17 mouse cellular contexts compared by ENCODE assay signal in genomic region chr11:31386571-31386970, GRCm38 (mm10). TPM values are rescaled to one million over a fixed set of nuclear protein-coding genes. Genes with fewer than 3 reads are reported as not detected.
A peak's percentile ranks its signal among the peaks of the same experiment; 100 is the strongest.
DNase-seq lines count a peak whose midpoint lies in the region; ATAC-seq and TF ChIP-seq lines count a peak whose summit lies in the region.
"Had no signal": no experiment of that assay in that cellular context is flagged by ENCODE, and none has a peak within 500 bp of the region (broad histone marks: within the 10 kb centered on the region; RNA-seq: fewer than 3 reads in every experiment).

No protein-coding gene starts in this region.

- 0 out of 2 replicates have a peak overlapping the region, but pooled peaks have one; percentile 17 for H3K27ac ChIP-seq in kidney, embryonic 16.5 days (ENCODE audit: low read length)
- H3K27ac ChIP-seq in hindbrain, embryonic 10.5 days: no peak overlapping the region
- no peak overlapping the region for H3K27ac ChIP-seq in midbrain, postnatal 0 days (ENCODE audit: low read depth, low read length)
- H3K27ac ChIP-seq: neural tube, embryonic 15.5 days had no signal

- no peaks in the 10 kb centered on the region for H3K9me3 ChIP-seq in megakaryocyte, embryonic 14.5 days
- H3K9me3 ChIP-seq in kidney, embryonic 16.5 days (ENCODE audit: low read length): no peaks in the 10 kb centered on the region
- H3K9me3 ChIP-seq in hindbrain, embryonic 10.5 days: no peaks in the 10 kb centered on the region
- H3K9me3 ChIP-seq in midbrain, postnatal 0 days (ENCODE audit: low read length): no peaks in the 10 kb centered on the region
- H3K9me3 ChIP-seq: neural tube, embryonic 15.5 days had no signal

- WGBS in kidney, embryonic 16.5 days: 14% methylated on average over 3 of the region's 3 CpGs
- WGBS in hindbrain, embryonic 10.5 days: 77% methylated on average over 3 of the region's 3 CpGs
- 71% methylated on average over 3 of the region's 3 CpGs for WGBS in midbrain, postnatal 0 days

- peak; percentile 11 for DNase-seq in embryo, embryonic 10 days (ENCODE audit: low spot score)
- DNase-seq in embryo, embryonic 11 days: no peak
- no peak for DNase-seq in hindbrain, embryonic 10.5 days (ENCODE audit: low spot score)
- DNase-seq in midbrain, postnatal 0 days (ENCODE audit: low spot score): no peak
- DNase-seq: adrenal gland, postnatal 10 days; cerebellum, postnatal 10 days; gastrocnemius, postnatal 25 days; lung, adult 18-20 months; retina, postnatal 1 day; thymus, postnatal 36 days had no signal

- H3K79me2 ChIP-seq in myocyte (ENCODE audit: control insufficient read depth, insufficient read depth): no peaks in the 10 kb centered on the region

- peaks cover 49% of the 10 kb centered on the region for H3K4me1 ChIP-seq in megakaryocyte, embryonic 14.5 days
- peaks cover 8% of the 10 kb centered on the region; the same call in 1 of the 2 replicates for H3K4me1 ChIP-seq in kidney, embryonic 16.5 days (ENCODE audit: insufficient read depth, low read length)
- H3K4me1 ChIP-seq in hindbrain, embryonic 10.5 days (replicated peaks): no peaks in the 10 kb centered on the region
- no peaks in the 10 kb centered on the region for H3K4me1 ChIP-seq in midbrain, postnatal 0 days (ENCODE audit: insufficient read depth, low read length)
- H3K4me1 ChIP-seq: neural tube, embryonic 15.5 days had no signal

- no peak overlapping the region for H3K4me2 ChIP-seq in kidney, embryonic 16.5 days (replicated peaks; ENCODE audit: low read depth, low read length)
- H3K4me2 ChIP-seq in myocyte (ENCODE audit: low read depth): peak overlapping the region; percentile 37
- no peak overlapping the region for H3K4me2 ChIP-seq in midbrain, postnatal 0 days (ENCODE audit: low read depth, low read length, poor library complexity, severe bottlenecking)
- H3K4me2 ChIP-seq: neural tube, embryonic 15.5 days had no signal

- peak overlapping the region; percentile 66 for H3K4me3 ChIP-seq in megakaryocyte, embryonic 14.5 days (replicated peaks)
- H3K4me3 ChIP-seq in kidney, embryonic 16.5 days (ENCODE audit: low read length): no peak overlapping the region
- no peak overlapping the region for H3K4me3 ChIP-seq in myocyte
- no peak overlapping the region for H3K4me3 ChIP-seq in hindbrain, embryonic 10.5 days
- H3K4me3 ChIP-seq in midbrain, postnatal 0 days (ENCODE audit: low read depth, low read length): no peak overlapping the region
- H3K4me3 ChIP-seq: neural tube, embryonic 15.5 days had no signal

- no peak for ATAC-seq in megakaryocyte, adult 5-6 weeks (ENCODE audit: poor library complexity, severe bottlenecking)
- peak; percentile 87 for ATAC-seq in kidney, embryonic 16.5 days (ENCODE audit: low FRiP score, low TSS enrichment)
- no peak for ATAC-seq in midbrain, postnatal 0 days (ENCODE audit: low FRiP score)
- ATAC-seq: forebrain, embryonic 16.5 days had no signal

- no peak for TF ChIP-seq POLR2A in myocyte (IDR thresholded peaks at IDR 0.05; ENCODE audit: insufficient read length, low read depth)

- no peak overlapping the region for H3K9ac ChIP-seq in kidney, embryonic 16.5 days (replicated peaks; ENCODE audit: low read length)
- no peak overlapping the region for H3K9ac ChIP-seq in midbrain, postnatal 0 days (replicated peaks; ENCODE audit: low read length, poor library complexity, severe bottlenecking)
- H3K9ac ChIP-seq: neural tube, embryonic 15.5 days had no signal

- no peaks in the 10 kb centered on the region for H3K36me3 ChIP-seq in megakaryocyte, embryonic 14.5 days (replicated peaks; ENCODE audit: low read length)
- H3K36me3 ChIP-seq in kidney, embryonic 16.5 days (ENCODE audit: insufficient read depth, low read length): no peaks in the 10 kb centered on the region
- H3K36me3 ChIP-seq in myocyte (ENCODE audit: control insufficient read depth, insufficient read depth): no peaks in the 10 kb centered on the region
- H3K36me3 ChIP-seq in hindbrain, embryonic 10.5 days: no peaks in the 10 kb centered on the region
- no peaks in the 10 kb centered on the region for H3K36me3 ChIP-seq in midbrain, postnatal 0 days (ENCODE audit: insufficient read depth, low read length)
- H3K36me3 ChIP-seq: neural tube, embryonic 15.5 days had no signal

- TF ChIP-seq CTCF in midbrain, postnatal 0 days (IDR thresholded peaks at IDR 0.05): no peak

- H3K27me3 ChIP-seq in megakaryocyte, embryonic 14.5 days (replicated peaks): peaks cover 5% of the 10 kb centered on the region
- no peaks in the 10 kb centered on the region for H3K27me3 ChIP-seq in kidney, embryonic 16.5 days (ENCODE audit: insufficient read depth, low read length)
- no peaks in the 10 kb centered on the region for H3K27me3 ChIP-seq in myocyte (ENCODE audit: control insufficient read depth, insufficient read depth, insufficient read length)
- no peaks in the 10 kb centered on the region for H3K27me3 ChIP-seq in hindbrain, embryonic 10.5 days (ENCODE audit: insufficient read depth, poor library complexity, severe bottlenecking)
- H3K27me3 ChIP-seq in midbrain, postnatal 0 days (ENCODE audit: insufficient read depth, low read length): no peaks in the 10 kb centered on the region
- H3K27me3 ChIP-seq: neural tube, embryonic 15.5 days had no signal

- H3ac ChIP-seq in myocyte (ENCODE audit: control insufficient read depth, insufficient read length): no peak overlapping the region

TF ChIP-seq in myocyte, 11 proteins besides CTCF, POLR2A, EP300 and RAD21:
- TF ChIP-seq MYOG (IDR thresholded peaks at IDR 0.05; ENCODE audit: control insufficient read depth in 1 of 3, insufficient read depth in 1 of 3, insufficient read length in 2 of 3, low read depth in 2 of 3): peak in 2 of 3 experiments; percentile 31 to 52
- TF ChIP-seq REST (IDR thresholded peaks at IDR 0.05; ENCODE audit: insufficient read depth, insufficient read length): no peak
- no peak for TF ChIP-seq SRF (IDR thresholded peaks at IDR 0.05; ENCODE audit: control insufficient read depth, insufficient read length, low read depth)
- TF ChIP-seq MYOD1 (IDR thresholded peaks at IDR 0.05; ENCODE audit: control insufficient read depth in 1 of 3, insufficient read length in 2 of 3, low read depth in 2 of 3): peak in 2 of 3 experiments; percentile 52 to 63
- no peak for TF ChIP-seq POLR2AphosphoS2 (IDR thresholded peaks at IDR 0.05; ENCODE audit: insufficient read length, low read depth)
TF ChIP-seq in myocyte: peak in this region for 2.

RNA-seq across cellular contexts. Expression of gene Stc2, which starts 16.7 kb away (rescaled TPM):
- 10.8 and 15.5 TPM in 2 replicates for polyA plus RNA-seq in megakaryocyte, embryonic 14.5 days (2012; ENCODE audit: insufficient read depth, low replicate concordance)
- total RNA-seq in megakaryocyte, adult 5-6 weeks (2015): not detected in 2 replicates
- 0.04 and 0.07 TPM in 2 replicates for total RNA-seq in megakaryocyte, adult 5-6 weeks (2017)
- 2.8 and 3.6 TPM in 2 replicates for polyA plus RNA-seq in kidney, embryonic 16.5 days (2015; fragmentation: Nextera tagmentation; extraction: Ambion mirVana)
- 16.3 TPM for polyA plus RNA-seq in myocyte (2012; fragmentation: generic; extraction: Trizol)
- polyA plus RNA-seq in hindbrain, embryonic 10.5 days (2016; fragmentation: Nextera tagmentation; extraction: Ambion mirVana): 0.90 and 1.5 TPM in 2 replicates
- 2.1 and 3.2 TPM in 2 replicates for total RNA-seq in midbrain, postnatal 0 days (2014; rRNA removed)
- polyA plus RNA-seq in midbrain, postnatal 0 days (2015; fragmentation: Nextera tagmentation; extraction: Ambion mirVana): 0.74 and 0.79 TPM in 2 replicates
- total RNA-seq: monocyte, adult 5-6 weeks had no signal
